Mouse (Mus musculus) E14TG2a.4 (cell line): ENCODE data around the gene Adgrl3.
A peak's percentile ranks its signal among the peaks of the same experiment; 100 is the strongest.
"Not testable (repeated sequence)": the region's sequence is repeated elsewhere in the genome, so short reads cannot be mapped to it uniquely, and the experiment has no call there.

Experiments used
- H3K27me3 ChIP-seq: 2 replicates; pipeline ENCODE4 v1.6.1; 2014; ENCODE audit warnings: low read length, control low read depth; ENCODE audit not compliant: insufficient read depth
- H3K36me3 ChIP-seq: 2 replicates; pipeline ENCODE4 v1.6.1; 2014; ENCODE audit warnings: low read length, control low read depth; ENCODE audit not compliant: insufficient read depth
- H3K4me1 ChIP-seq: replicated peaks from 2 replicates; pipeline ENCODE4 v1.6.1; 2014; ENCODE audit warnings: low read depth, low read length, control low read depth
- H3K4me3 ChIP-seq: replicated peaks from 2 replicates; pipeline ENCODE4 v1.5.1; 2014; ENCODE audit warnings: mild to moderate bottlenecking, low read length
- H3K9me3 ChIP-seq: 2 replicates; pipeline ENCODE4 v1.6.1; 2014; ENCODE audit warnings: low read length, control low read depth
- CTCF ChIP-seq: conservative IDR thresholded peaks from 2 replicates; pipeline ENCODE4 v1.5.1; 2014; ENCODE audit warnings: low read length
- NANOG ChIP-seq: IDR thresholded peaks from 2 replicates; pipeline ENCODE4 v1.6.1; 2014; ENCODE audit warnings: borderline replicate concordance, low read length, mixed read lengths
- POU5F1 ChIP-seq: IDR thresholded peaks from 2 replicates; pipeline ENCODE4 v1.6.1; 2014; ENCODE audit warnings: low read length, borderline replicate concordance

Gene Adgrl3

DNA sequence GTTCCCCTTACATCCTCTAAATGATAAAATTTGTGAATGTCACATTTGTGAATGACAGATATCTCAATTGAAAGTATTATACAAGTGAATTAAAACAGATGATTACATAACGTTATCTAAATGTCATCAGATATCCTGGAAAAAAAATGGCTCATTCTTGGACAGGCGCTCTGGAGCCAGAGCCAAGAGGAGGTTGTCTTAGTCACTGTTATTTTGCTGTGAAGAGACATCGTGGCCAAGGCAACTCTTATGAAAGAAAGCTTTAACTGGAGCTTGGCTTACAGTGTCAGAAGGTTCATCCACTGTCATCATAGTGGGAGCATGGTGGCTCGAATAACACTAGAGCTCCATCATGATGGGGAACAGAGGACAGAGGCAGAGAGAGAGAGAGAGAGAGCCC, 511.7 kb downstream of the Adgrl3 start:
- Histone ChIP-seq H3K9me3 (no peaks in the 10 kb centered on the region), H3K36me3 (no peaks in the 10 kb centered on the region), H3K4me1 (no peaks in the 10 kb centered on the region), H3K27me3 (no peaks in the 10 kb centered on the region), H3K4me3 (no peak overlapping the region)
- TF ChIP-seq NANOG (no peak), POU5F1 (no peak), CTCF (no peak)

DNA sequence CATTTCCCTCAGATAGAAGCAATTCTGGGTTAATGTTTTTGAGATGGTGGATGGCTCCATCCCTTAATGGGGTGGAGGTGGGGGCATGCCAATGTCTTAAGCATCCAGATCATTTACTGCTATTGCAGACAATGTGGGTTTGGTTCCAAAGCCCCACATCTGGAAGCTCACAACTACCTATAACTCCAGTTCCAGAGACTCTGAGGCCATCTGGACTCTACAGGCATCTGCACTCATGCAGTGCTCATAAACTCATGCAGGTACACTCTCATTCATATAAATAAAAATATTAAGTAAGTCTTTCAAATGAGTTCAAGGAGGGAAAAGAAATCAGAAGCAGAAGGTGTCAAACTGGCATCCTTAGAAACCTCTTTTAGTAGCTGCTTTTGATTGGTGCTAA, 530.3 kb downstream of the Adgrl3 start:
- no peak for TF ChIP-seq CTCF
- TF ChIP-seq NANOG = no peak
- no peak for TF ChIP-seq POU5F1
- peaks cover 6% of the 10 kb centered on the region for H3K36me3 ChIP-seq
- H3K4me3 ChIP-seq = no peak overlapping the region
- peaks cover 10% of the 10 kb centered on the region for H3K4me1 ChIP-seq
- H3K27me3 ChIP-seq = no peaks in the 10 kb centered on the region
- H3K9me3 ChIP-seq = no peaks in the 10 kb centered on the region

DNA sequence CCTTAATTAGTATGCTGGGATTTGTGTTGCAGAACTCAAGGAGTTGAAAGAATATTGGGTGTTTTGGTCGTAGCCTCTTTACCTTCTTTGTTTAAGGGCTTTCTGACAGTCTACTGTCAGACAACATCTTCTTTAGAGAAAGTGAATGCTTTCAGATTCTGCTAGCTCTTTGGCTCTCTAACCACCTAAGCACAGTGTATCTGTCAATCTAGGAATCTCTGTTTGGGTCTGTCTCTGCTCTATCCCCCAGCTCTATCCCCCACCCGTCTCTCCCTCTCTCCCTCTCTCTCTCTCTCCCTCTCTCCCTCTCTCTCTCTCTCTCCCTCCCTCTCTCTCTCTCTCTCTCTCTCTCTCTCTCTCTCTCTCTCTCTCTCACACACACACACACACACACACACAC, 535.2 kb downstream of the Adgrl3 start:
- H3K4me1 ChIP-seq = peaks cover 12% of the 10 kb centered on the region
- H3K9me3 ChIP-seq, H3K27me3 ChIP-seq, H3K36me3 ChIP-seq: not testable (repeated sequence)
- H3K4me3 ChIP-seq = peak overlapping the region; percentile 88

DNA sequence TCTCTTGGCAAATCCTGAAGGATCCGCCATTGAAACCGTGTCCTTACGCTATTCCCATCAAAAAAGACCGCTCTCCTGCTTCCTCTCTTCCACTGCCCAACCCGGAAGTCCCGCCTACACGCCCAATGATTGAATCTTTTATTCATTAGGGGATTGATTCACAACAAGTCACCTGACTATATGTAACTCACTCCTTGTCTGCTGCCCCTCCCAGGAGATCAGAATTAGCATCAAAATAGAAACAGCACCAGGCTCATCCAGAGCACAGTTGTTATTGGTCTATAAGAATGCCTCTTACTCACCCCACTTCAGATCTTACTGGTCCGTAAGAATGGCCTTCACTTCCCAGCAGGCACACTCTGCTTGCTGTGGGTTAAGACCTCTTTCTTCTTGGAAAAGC, 536.1 kb downstream of the Adgrl3 start:
- Histone ChIP-seq H3K27me3 (no peaks in the 10 kb centered on the region), H3K36me3 (peaks cover 6% of the 10 kb centered on the region), H3K4me3 (peak overlapping the region; percentile 88), H3K4me1 (peaks cover 12% of the 10 kb centered on the region), H3K9me3 (no peaks in the 10 kb centered on the region)
- peak; percentile 89 for TF ChIP-seq NANOG
- no peak for TF ChIP-seq CTCF
- TF ChIP-seq POU5F1 = peak; percentile 53; the same call in 1 of the 2 replicates

DNA sequence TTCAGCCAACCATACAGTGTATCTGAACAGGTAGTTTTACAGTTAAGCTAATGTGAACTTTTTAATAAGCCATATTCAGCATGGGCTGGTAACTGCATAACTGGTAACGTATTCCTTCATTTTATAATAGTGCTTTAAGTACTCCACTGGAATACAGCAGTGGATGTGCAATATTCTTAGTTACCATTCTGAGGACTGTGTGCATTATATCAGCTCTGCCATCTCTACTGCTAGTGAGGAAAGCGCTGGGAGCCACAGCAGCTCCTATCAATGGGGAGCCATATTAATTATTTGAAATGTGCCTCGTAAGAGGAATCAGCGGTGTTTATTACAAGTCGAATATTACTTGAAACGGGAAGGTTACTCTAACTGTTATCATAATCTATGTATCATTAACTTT, 539.0 kb downstream of the Adgrl3 start:
- Histone ChIP-seq H3K36me3 (no peaks in the 10 kb centered on the region), H3K27me3 (no peaks in the 10 kb centered on the region), H3K4me3 (no peak overlapping the region), H3K9me3 (no peaks in the 10 kb centered on the region), H3K4me1 (peaks cover 9% of the 10 kb centered on the region; the same call in 1 of the 2 replicates)
- TF ChIP-seq POU5F1 (no peak), NANOG (no peak), CTCF (no peak)

DNA sequence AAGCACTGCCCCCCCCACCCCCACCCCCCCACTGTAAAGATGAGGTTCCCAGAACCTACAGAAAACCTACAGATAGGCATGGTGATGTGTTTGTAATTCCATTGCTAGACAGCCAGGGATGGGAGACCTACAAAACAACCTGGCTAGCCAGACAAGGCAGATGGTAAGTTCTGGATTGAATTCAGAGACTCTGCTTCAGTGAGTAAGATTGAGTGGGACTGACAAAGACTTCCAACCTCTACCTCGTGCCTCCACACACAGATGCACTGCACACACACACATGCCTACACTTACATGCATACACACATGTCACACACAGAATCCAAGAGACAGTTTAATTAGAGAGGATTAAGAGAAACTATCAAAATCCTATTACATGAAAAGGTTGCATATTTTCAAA, 544.4 kb downstream of the Adgrl3 start:
- Histone ChIP-seq H3K9me3 (no peaks in the 10 kb centered on the region), H3K4me3 (no peak overlapping the region)
- no peak for TF ChIP-seq POU5F1
- no peak for TF ChIP-seq NANOG
- TF ChIP-seq CTCF = no peak

DNA sequence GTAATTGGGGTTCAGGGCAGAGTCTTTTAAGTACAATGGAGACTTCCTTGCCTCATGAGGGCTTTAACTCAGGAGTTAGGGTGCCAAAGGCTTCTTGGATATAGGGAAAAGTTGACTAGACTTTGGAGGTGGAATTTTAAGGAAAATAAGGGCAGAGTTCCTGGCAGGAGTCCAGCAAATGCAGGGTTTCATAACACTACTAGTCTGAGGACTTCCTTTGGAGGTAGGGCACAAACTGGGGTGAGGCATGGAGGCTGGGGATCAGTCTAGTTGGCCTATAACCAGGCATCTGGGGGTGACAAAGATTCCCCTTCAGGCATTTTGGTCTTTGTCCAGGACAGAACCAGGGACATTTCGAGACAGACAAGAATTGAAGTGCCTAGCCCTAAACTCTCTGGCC, 546.6 kb downstream of the Adgrl3 start:
- no peak for TF ChIP-seq CTCF
- TF ChIP-seq NANOG = no peak
- TF ChIP-seq POU5F1 = no peak
- H3K4me3 ChIP-seq = no peak overlapping the region
- H3K9me3 ChIP-seq = no peaks in the 10 kb centered on the region
- H3K4me1 ChIP-seq = no peaks in the 10 kb centered on the region
- no peaks in the 10 kb centered on the region for H3K27me3 ChIP-seq
- H3K36me3 ChIP-seq = no peaks in the 10 kb centered on the region

More for the DNA sequence above, 544.4 kb downstream of the Adgrl3 start:
- Histone ChIP-seq H3K4me1 (no peaks in the 10 kb centered on the region), H3K36me3 (no peaks in the 10 kb centered on the region), H3K27me3 (no peaks in the 10 kb centered on the region)

DNA sequence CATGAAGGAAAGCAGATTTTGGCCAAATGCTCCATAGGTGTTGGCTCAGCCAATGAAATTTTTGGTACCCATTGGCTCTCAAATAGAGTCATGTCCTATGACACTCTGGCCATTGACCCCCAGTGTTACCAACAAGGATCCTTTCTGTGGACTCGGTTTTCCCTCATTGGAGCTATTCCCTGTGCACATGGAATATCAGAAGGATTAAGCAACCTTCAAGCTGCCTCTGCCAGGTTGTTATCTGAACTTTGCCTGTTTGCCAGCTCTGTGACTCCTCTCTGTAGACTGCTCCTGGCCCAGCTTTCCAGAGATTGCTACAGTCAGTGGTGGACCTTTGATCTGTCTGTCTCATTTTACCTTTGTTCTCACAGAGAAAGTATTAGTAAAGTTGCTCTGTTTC, 548.8 kb downstream of the Adgrl3 start:
- TF ChIP-seq POU5F1 = no peak
- Histone ChIP-seq H3K4me3 (no peak overlapping the region), H3K9me3 (no peaks in the 10 kb centered on the region), H3K27me3 (no peaks in the 10 kb centered on the region), H3K36me3 (no peaks in the 10 kb centered on the region), H3K4me1 (no peaks in the 10 kb centered on the region)

DNA sequence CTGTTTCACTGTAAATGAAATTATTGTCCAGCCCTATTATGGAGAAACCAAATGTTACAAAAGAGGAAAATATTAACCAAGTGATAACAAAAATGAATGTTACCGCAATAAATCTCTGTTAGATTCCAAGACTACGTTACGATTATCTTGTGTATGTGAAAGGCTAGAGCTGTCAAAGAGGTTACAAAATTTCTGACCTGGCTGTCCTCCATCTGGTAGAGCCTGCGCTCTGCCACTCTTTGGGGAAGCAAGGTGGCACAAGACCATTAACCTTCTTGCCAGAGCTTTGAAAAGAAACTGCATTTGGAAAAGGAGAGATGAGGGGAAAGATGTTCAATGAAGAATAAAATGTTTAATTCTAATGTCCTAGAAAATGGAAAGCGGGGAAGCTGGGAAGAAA, 562.9 kb downstream of the Adgrl3 start:
- no peaks in the 10 kb centered on the region for H3K36me3 ChIP-seq
- no peaks in the 10 kb centered on the region for H3K27me3 ChIP-seq
- H3K9me3 ChIP-seq = no peaks in the 10 kb centered on the region
- no peaks in the 10 kb centered on the region for H3K4me1 ChIP-seq
- H3K4me3 ChIP-seq = no peak overlapping the region
- TF ChIP-seq CTCF (no peak), NANOG (no peak), POU5F1 (no peak)
